Mouse (Mus musculus): Measurements from ENCODE around the gene Med8. TPM values are rescaled to one million over a fixed set of nuclear protein-coding genes. Genes with fewer than 3 reads are reported as not detected.
A peak's percentile ranks its signal among the peaks of the same experiment; 100 is the strongest.

The Med8 gene
- polyA plus RNA-seq, 1 experiment from 2014 or later, result 69.4 TPM

DNA sequence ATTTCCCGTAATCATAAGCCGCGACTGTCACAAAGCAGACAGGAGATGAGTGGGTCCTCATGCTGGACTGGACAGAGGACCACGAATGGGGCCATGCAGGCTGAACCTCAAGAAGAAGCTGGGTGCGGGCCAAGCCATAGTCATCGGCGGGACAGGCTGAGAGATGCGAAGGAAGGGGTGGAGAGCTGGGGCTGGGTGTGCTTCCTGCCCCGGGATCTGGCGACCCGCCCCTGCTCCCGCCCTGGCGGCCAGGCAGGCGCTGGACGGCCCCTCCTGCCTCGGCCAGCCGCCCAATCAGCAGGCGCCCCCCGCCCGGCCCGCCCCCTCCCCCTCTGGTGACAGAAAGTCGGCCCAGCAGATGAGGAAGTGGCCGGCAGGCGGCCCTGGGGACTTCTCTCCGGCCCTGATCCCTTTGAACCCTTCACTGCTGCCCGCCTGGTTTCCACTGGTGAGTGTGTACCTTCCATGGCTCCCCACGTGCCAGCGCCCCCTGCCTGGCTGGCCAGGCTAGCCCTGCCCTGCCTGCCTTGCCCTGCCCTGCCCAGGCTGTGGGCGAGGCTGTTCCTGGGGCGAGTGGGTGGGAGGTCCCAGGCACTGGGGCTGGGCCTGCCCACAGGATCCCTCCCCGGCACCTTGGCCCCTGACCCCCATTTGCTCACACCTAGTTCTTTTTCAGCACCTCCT is 18.8 kb downstream of the Med8 start, which contains the start of gene Elovl1:
Elovl1 (plus strand) TSS at position 326 of the 684 bp plus-strand sequence.
- H3K4me2 ChIP-seq (ENCODE audit: low read length), result peak within 1 kb of the TSS; percentile 86
- 1% methylated on average over 19 of the region's 31 CpGs for WGBS
- ATAC-seq (ENCODE audit: insufficient number of reproducible peaks, insufficient read depth, low FRiP score, low read depth), result peak; percentile 92
- H3K27me3 ChIP-seq (ENCODE audit: control insufficient read depth, insufficient read depth, low read length), result no peaks in the 10 kb centered on the region
- H3K4me1 ChIP-seq (ENCODE audit: control insufficient read depth in 2 of 2, insufficient read depth in 2 of 2, low read length in 2 of 2), result peaks cover 12 to 21% of the 10 kb centered on the region in 2 experiments
- H3K27ac ChIP-seq (replicated peaks in 1 of 2; ENCODE audit: control insufficient read depth in 1 of 2, insufficient read depth in 1 of 2, low read depth in 2 of 2, low read length in 2 of 2), result peak within 1 kb of the TSS; percentile 72 to 85
- peak within 1 kb of the TSS; percentile 61 to 90 for H3K4me3 ChIP-seq (ENCODE audit: control insufficient read depth in 1 of 2, insufficient read depth in 1 of 2, low read depth in 1 of 2, low read length in 2 of 2)
- peaks cover 39% of the 10 kb centered on the region for H3K36me3 ChIP-seq (ENCODE audit: control insufficient read depth, insufficient read depth, low read length)
- H3K9ac ChIP-seq (ENCODE audit: low read length), result peak within 1 kb of the TSS; percentile 79
- H3K9me3 ChIP-seq (ENCODE audit: control insufficient read depth, low read length), result no peaks in the 10 kb centered on the region

DNA sequence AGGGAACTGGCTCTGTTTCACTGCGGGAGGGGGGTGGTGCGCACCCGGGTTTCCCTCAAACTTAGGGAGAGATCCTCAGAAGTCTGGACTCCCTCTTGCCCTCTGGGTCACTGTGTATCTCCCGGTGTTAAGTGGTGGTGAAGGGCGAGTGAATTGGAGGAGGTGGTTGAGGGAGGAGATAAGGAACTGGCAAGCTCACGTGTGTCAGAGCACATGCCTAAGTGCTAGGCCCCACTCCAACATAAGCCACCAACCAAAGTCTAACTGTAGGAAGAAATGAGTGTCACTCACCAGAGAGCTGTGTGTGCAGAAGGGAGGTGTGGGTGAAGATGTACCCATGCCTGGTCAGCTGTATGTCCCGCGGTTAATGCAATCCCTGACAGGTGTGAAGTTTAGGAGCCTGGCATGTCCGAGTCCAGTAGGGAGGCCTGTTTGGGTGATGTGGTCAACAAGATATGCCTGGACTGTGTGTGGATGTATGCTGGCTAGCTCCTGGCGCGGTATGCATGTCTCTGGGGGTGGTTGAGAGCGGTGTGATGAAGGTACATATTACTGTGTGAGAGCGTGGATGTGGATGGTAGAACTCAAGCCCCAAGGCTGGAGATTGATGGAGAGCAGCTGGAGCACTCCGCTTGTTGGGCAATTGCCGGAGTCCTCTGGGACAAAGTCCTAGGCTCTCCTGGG is 19.5 kb downstream of the Med8 start:
- peaks cover 12 to 21% of the 10 kb centered on the region in 2 experiments for H3K4me1 ChIP-seq (ENCODE audit: control insufficient read depth in 2 of 2, insufficient read depth in 2 of 2, low read length in 2 of 2)
- no peaks in the 10 kb centered on the region for H3K9me3 ChIP-seq (ENCODE audit: control insufficient read depth, low read length)
- no peaks in the 10 kb centered on the region for H3K27me3 ChIP-seq (ENCODE audit: control insufficient read depth, insufficient read depth, low read length)
- H3K4me3 ChIP-seq (ENCODE audit: control insufficient read depth in 1 of 2, insufficient read depth in 1 of 2, low read depth in 1 of 2, low read length in 2 of 2), result peak overlapping the region; percentile 61 to 90
- 31% methylated on average over 15 of the region's 15 CpGs for WGBS
- H3K36me3 ChIP-seq (ENCODE audit: control insufficient read depth, insufficient read depth, low read length), result peaks cover 43% of the 10 kb centered on the region
- peak overlapping the region; percentile 86 for H3K4me2 ChIP-seq (ENCODE audit: low read length)
- ATAC-seq (ENCODE audit: insufficient number of reproducible peaks, insufficient read depth, low FRiP score, low read depth), result peak; percentile 30; the same call in 1 of the 2 replicates
- H3K27ac ChIP-seq (replicated peaks in 1 of 2; ENCODE audit: control insufficient read depth in 1 of 2, insufficient read depth in 1 of 2, low read depth in 2 of 2, low read length in 2 of 2), result peak overlapping the region; percentile 72 to 85
- peak overlapping the region; percentile 79 for H3K9ac ChIP-seq (ENCODE audit: low read length)

DNA sequence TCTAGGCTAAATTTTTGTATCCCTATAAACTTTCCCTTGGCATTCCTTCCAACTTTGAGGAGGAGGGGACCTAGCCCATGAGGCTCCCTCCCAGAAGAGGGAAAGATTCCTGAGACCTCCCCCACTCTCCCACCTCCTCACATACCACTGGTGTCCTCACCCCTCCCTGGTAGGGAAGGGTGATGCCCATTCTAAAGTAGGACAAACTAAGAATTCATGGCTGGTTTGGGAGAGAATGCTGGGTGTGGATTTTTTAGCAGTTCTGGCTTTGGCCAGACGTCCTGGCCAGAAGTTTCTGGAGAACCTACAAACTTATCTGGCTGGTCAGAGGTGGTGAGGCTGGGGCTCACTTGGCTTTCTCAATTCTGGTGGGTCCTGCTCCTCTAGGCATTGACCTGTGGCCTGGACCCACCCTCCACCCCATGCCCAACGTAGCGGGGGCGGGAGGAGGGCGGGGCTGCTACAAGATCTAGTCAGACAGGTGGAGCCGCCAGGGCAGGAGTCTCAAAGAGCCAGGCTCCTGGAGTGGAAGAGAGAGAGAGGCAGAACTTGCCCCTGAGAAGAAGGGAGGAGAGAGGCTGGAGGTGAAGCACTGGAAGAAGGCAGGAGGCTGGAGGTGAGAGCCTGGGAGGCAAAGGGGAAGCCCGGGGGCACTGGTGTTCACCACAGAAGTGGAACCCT is 20.2 kb downstream of the Med8 start:
- H3K27me3 ChIP-seq (ENCODE audit: control insufficient read depth, insufficient read depth, low read length), result no peaks in the 10 kb centered on the region
- no peaks in the 10 kb centered on the region for H3K9me3 ChIP-seq (ENCODE audit: control insufficient read depth, low read length)
- H3K9ac ChIP-seq (ENCODE audit: low read length), result peak overlapping the region; percentile 79
- WGBS, result 45% methylated on average over 7 of the region's 7 CpGs
- H3K4me3 ChIP-seq (ENCODE audit: control insufficient read depth in 1 of 2, insufficient read depth in 1 of 2, low read depth in 1 of 2, low read length in 2 of 2), result peak overlapping the region in 1 of 2 experiments; percentile 61; a peak in 2 of 4 replicates
- peak overlapping the region in 1 of 2 experiments; percentile 72; a peak in 1 of 4 replicates for H3K27ac ChIP-seq (replicated peaks in 1 of 2; ENCODE audit: control insufficient read depth in 1 of 2, insufficient read depth in 1 of 2, low read depth in 2 of 2, low read length in 2 of 2)
- peak overlapping the region; percentile 86 for H3K4me2 ChIP-seq (ENCODE audit: low read length)
- peaks cover 44% of the 10 kb centered on the region for H3K36me3 ChIP-seq (ENCODE audit: control insufficient read depth, insufficient read depth, low read length)
- no peak for ATAC-seq (ENCODE audit: insufficient number of reproducible peaks, insufficient read depth, low FRiP score, low read depth)
- H3K4me1 ChIP-seq (ENCODE audit: control insufficient read depth in 2 of 2, insufficient read depth in 2 of 2, low read length in 2 of 2), result peaks cover 12 to 26% of the 10 kb centered on the region in 2 experiments

DNA sequence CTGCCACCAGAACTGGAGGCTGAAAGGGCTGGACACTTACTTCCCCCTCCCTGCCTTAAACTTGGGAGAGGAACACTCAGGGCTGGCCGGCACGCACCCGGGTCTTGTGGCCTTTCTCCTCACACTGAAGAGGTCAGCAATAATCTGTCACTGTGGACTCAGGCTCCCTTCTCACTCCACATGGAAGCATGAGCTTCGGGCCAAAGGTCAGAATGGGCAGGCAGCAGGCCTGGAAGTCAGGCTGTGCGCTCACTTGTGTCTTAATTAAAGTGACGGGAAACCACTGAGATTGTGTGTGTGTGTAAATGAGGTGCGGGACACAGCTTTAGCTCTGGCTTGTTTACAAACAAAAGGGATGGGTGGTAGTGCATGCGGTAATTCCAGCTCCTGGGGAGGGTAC is 23.2 kb downstream of the Med8 start:
- H3K4me3 ChIP-seq (ENCODE audit: control insufficient read depth in 1 of 2, insufficient read depth in 1 of 2, low read depth in 1 of 2, low read length in 2 of 2), result no peak overlapping the region
- H3K4me2 ChIP-seq (ENCODE audit: low read length), result no peak overlapping the region
- H3K36me3 ChIP-seq (ENCODE audit: control insufficient read depth, insufficient read depth, low read length), result peaks cover 58% of the 10 kb centered on the region
- 84% methylated on average over 8 of the region's 8 CpGs for WGBS
- H3K27me3 ChIP-seq (ENCODE audit: control insufficient read depth, insufficient read depth, low read length), result no peaks in the 10 kb centered on the region
- no peaks in the 10 kb centered on the region for H3K9me3 ChIP-seq (ENCODE audit: control insufficient read depth, low read length)
- H3K9ac ChIP-seq (ENCODE audit: low read length), result no peak overlapping the region
- no peak overlapping the region for H3K27ac ChIP-seq (replicated peaks in 1 of 2; ENCODE audit: control insufficient read depth in 1 of 2, insufficient read depth in 1 of 2, low read depth in 2 of 2, low read length in 2 of 2)
- no peak for ATAC-seq (ENCODE audit: insufficient number of reproducible peaks, insufficient read depth, low FRiP score, low read depth)
- H3K4me1 ChIP-seq (ENCODE audit: control insufficient read depth in 2 of 2, insufficient read depth in 2 of 2, low read length in 2 of 2), result peaks cover 28 to 45% of the 10 kb centered on the region in 2 experiments

DNA sequence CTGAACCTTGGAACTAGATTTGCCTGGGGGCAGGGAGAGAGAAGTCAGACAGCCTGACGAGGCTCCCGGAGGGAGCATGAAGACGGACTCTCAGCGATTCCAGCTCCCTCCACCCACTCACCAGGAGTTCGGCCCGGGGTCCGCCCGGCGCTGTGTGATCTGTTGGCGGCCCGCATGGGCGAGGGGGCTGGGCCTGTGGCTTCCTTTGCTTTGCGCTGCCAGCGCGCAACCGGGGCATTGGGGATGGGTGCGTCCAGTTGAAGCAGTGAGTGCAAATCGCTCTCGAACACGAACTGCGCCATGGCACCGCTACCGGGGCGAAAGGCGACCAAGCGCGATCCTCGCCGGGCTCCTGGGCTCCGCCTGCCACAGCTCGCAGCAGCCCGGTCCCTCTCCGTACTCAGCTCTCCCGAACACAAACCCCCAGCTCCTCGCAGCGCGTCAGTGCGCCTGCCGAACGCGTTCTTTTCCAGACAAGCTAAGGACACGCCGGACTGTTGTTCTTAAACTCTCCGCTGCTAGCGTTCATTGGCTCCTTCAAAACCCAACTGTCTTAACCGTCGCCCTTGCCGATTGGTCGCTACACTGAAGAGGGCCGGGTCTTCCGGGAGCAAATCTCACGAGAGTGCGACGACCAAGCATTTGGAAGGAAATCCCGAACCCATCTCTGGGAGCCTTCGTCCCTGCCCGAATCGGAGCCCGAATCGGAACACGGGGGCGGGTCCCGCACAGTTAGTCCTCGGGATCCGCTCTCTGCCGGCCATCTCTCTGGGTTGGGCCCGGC is 27.9 kb downstream of the Med8 start, which contains the start of gene Cdc20:
Cdc20 (minus strand) TSS at position 533 of the 784 bp plus-strand sequence.
- peaks cover 38% of the 10 kb centered on the region for H3K36me3 ChIP-seq (ENCODE audit: control insufficient read depth, insufficient read depth, low read length)
- ATAC-seq (ENCODE audit: insufficient number of reproducible peaks, insufficient read depth, low FRiP score, low read depth), result peak; percentile 92

GRCm38 (mm10) chr4:118437829-118438253 is 28.7 kb downstream of the Med8 start:
- no peaks in the 10 kb centered on the region for H3K9me3 ChIP-seq (ENCODE audit: control insufficient read depth, low read length)
- peaks cover 30% of the 10 kb centered on the region for H3K36me3 ChIP-seq (ENCODE audit: control insufficient read depth, insufficient read depth, low read length)
- peak overlapping the region; percentile 68 to 74 for H3K4me3 ChIP-seq (ENCODE audit: control insufficient read depth in 1 of 2, insufficient read depth in 1 of 2, low read depth in 1 of 2, low read length in 2 of 2)
- no peaks in the 10 kb centered on the region for H3K27me3 ChIP-seq (ENCODE audit: control insufficient read depth, insufficient read depth, low read length)
- peak overlapping the region; percentile 92 to 96 for H3K27ac ChIP-seq (replicated peaks in 1 of 2; ENCODE audit: control insufficient read depth in 1 of 2, insufficient read depth in 1 of 2, low read depth in 2 of 2, low read length in 2 of 2)
- 4% methylated on average over 12 of the region's 12 CpGs for WGBS
- H3K4me1 ChIP-seq (ENCODE audit: control insufficient read depth in 2 of 2, insufficient read depth in 2 of 2, low read length in 2 of 2), result peaks cover 27 to 36% of the 10 kb centered on the region in 2 experiments
- ATAC-seq (ENCODE audit: insufficient number of reproducible peaks, insufficient read depth, low FRiP score, low read depth), result peak; percentile 53
- peak overlapping the region; percentile 97 for H3K4me2 ChIP-seq (ENCODE audit: low read length)
- peak overlapping the region; percentile 79 for H3K9ac ChIP-seq (ENCODE audit: low read length)

More for the DNA sequence above, 27.9 kb downstream of the Med8 start, which contains the start of gene Cdc20:
- H3K9ac ChIP-seq (ENCODE audit: low read length), result peak within 1 kb of the TSS; percentile 85
- peaks cover 27 to 36% of the 10 kb centered on the region in 2 experiments for H3K4me1 ChIP-seq (ENCODE audit: control insufficient read depth in 2 of 2, insufficient read depth in 2 of 2, low read length in 2 of 2)
- H3K27ac ChIP-seq (replicated peaks in 1 of 2; ENCODE audit: control insufficient read depth in 1 of 2, insufficient read depth in 1 of 2, low read depth in 2 of 2, low read length in 2 of 2), result peak within 1 kb of the TSS; percentile 92 to 96
- WGBS, result under 1% methylated on average over 67 of the region's 67 CpGs
- no peaks in the 10 kb centered on the region for H3K9me3 ChIP-seq (ENCODE audit: control insufficient read depth, low read length)
- peak within 1 kb of the TSS; percentile 97 for H3K4me2 ChIP-seq (ENCODE audit: low read length)
- no peaks in the 10 kb centered on the region for H3K27me3 ChIP-seq (ENCODE audit: control insufficient read depth, insufficient read depth, low read length)
- peak within 1 kb of the TSS; percentile 68 to 74 for H3K4me3 ChIP-seq (ENCODE audit: control insufficient read depth in 1 of 2, insufficient read depth in 1 of 2, low read depth in 1 of 2, low read length in 2 of 2)

All from heart, embryonic 14.5 days (tissue).